Mouse (Mus musculus) liver, embryonic 14.5 days (tissue): Measurements from ENCODE around the gene Clic1. TPM values are rescaled to one million over a fixed set of nuclear protein-coding genes. Genes with fewer than 3 reads are reported as not detected.

Experiments used
- ATAC-seq: fragments of 200-750 bp; cut with Nextera tagmentation; 2 replicates; pipeline ENCODE4 v1.8.0; 2017; ENCODE audit warnings: moderate number of reproducible peaks, mild to moderate bottlenecking, moderate library complexity; ENCODE audit not compliant: insufficient read depth
- DNase-seq, 3 experiments: peaks; one replicate each; pipeline ENCODE4 v3.0.0-alpha.2; 2012 to 2013; ENCODE audit warnings: low read depth in 3 of 3, low spot score in 3 of 3
- H3K27ac ChIP-seq: fragments of 300-500 bp; sonication (generic); 2 replicates; pipeline ENCODE4 v1.5.1; 2014; ENCODE audit warnings: moderate library complexity, mild to moderate bottlenecking, control low read depth, inconsistent platforms
- H3K27me3 ChIP-seq: fragments of 300-500 bp; sonication (generic); 2 replicates; pipeline ENCODE4 v1.6.1; 2014; ENCODE audit warnings: mild to moderate bottlenecking, low read length, moderate library complexity; ENCODE audit not compliant: control insufficient read depth, insufficient read depth
- H3K36me3 ChIP-seq: fragments of 300-500 bp; sonication (generic); replicated peaks from 2 replicates; pipeline ENCODE4 v1.6.1; 2014; ENCODE audit warnings: low read depth; ENCODE audit not compliant: control insufficient read depth, insufficient read depth
- H3K4me1 ChIP-seq, 2 experiments: fragments of 200-500 bp in 1 of 2; fragments of 300-500 bp in 1 of 2; sonication (generic) in 1 of 2; replicated peaks; 2 replicates each; pipeline ENCODE4 v1.6.1; 2012 to 2014; ENCODE audit warnings: antibody characterized with exemption in 1 of 2, inconsistent platforms in 1 of 2, low read length in 1 of 2; ENCODE audit not compliant: control insufficient read depth in 2 of 2, insufficient read depth in 2 of 2
- H3K4me2 ChIP-seq: fragments of 300-500 bp; sonication (generic); 2 replicates; pipeline ENCODE4 v1.6.1; 2014; ENCODE audit warnings: low read depth, mild to moderate bottlenecking, control low read depth, moderate library complexity
- H3K4me3 ChIP-seq, 2 experiments: fragments of 200-500 bp in 1 of 2; fragments of 300-500 bp in 1 of 2; sonication (generic) in 1 of 2; 2 replicates each; pipeline ENCODE4 v1.5.1; 2012 to 2014; ENCODE audit warnings: low read depth in 2 of 2, low read length in 2 of 2, mild to moderate bottlenecking in 2 of 2, control low read depth in 1 of 2, inconsistent platforms in 1 of 2, moderate library complexity in 1 of 2; ENCODE audit not compliant: insufficient read depth in 1 of 2
- H3K9ac ChIP-seq: fragments of 300-500 bp; sonication (generic); replicated peaks from 2 replicates; pipeline ENCODE4 v1.6.1; 2014; ENCODE audit warnings: mild to moderate bottlenecking, control low read depth, moderate library complexity
- H3K9me3 ChIP-seq: fragments of 300-500 bp; sonication (generic); 2 replicates; pipeline ENCODE4 v1.6.1; 2016; ENCODE audit warnings: low read length, mixed read lengths; ENCODE audit not compliant: control insufficient read depth
- CTCF ChIP-seq: IDR thresholded peaks from 2 replicates; pipeline ENCODE4 v1.5.1; 2016; ENCODE audit warnings: antibody characterized with exemption, low read depth, control low read depth
- EP300 ChIP-seq: IDR thresholded peaks from 2 replicates; pipeline ENCODE4 v1.6.1; 2016; ENCODE audit warnings: antibody characterized with exemption, low read depth
- WGBS: fragments of 180-500 bp; shearing (Covaris S2); extraction: QIAGEN DNeasy Blood & Tissue Kit; methylation state at CpG from one replicate; pipeline ENCODE4 v1.1.7; 2014; ENCODE audit not compliant: insufficient replicate concordance; 5-methylcytosine and 5-hydroxymethylcytosine counted together
- polyA plus RNA-seq, 2 experiments: library from polyadenylated mRNA; depleted of rRNA in 1 of 2; stranded (reverse) in 1 of 2; unstranded in 1 of 2; fragments of >200 nt; fragmentation: Nextera tagmentation in 1 of 2; extraction: Ambion mirVana in 1 of 2; gene quantifications; 2 replicates each; pipeline versions ENCODE4 v1.2.1 to v1.2.3; 2012 to 2014

The Clic1 gene
- polyA plus RNA-seq, 2 experiments, result 38.1 to 78.0 TPM

GRCm38 (mm10) chr17:35064951-35065947, 15.5 kb downstream of the Clic1 start, which contains the start of gene Ly6g6c:
TSS of gene Ly6g6c (plus strand) at chr17:35065388.
- H3K9me3 ChIP-seq, result no peaks in the 10 kb centered on the region
- peak within 1 kb of the TSS; percentile 37 to 43 for H3K4me3 ChIP-seq
- peaks cover 41% of the 10 kb centered on the region for H3K27me3 ChIP-seq
- TF ChIP-seq CTCF, result no peak
- peak within 1 kb of the TSS; percentile 72 for H3K4me2 ChIP-seq
- H3K36me3 ChIP-seq, result no peaks in the 10 kb centered on the region
- no peak within 1 kb of the TSS for H3K27ac ChIP-seq
- DNase-seq (no peak), ATAC-seq (peak; percentile 38)
- H3K4me1 ChIP-seq, result peaks cover 9 to 11% of the 10 kb centered on the region in 2 experiments
- peak within 1 kb of the TSS; percentile 23; the same call in 1 of the 2 replicates for H3K9ac ChIP-seq
- WGBS, result 2% methylated on average over 48 of the region's 48 CpGs

- Histone ChIP-seq H3K4me2 (peak within 1 kb of the TSS; percentile 72), H3K4me3 (peak within 1 kb of the TSS; percentile 37 to 43), H3K27ac (no peak within 1 kb of the TSS), H3K27me3 (peaks cover 41% of the 10 kb centered on the region), H3K36me3 (no peaks in the 10 kb centered on the region), H3K9ac (peak within 1 kb of the TSS; percentile 23; the same call in 1 of the 2 replicates), H3K9me3 (no peaks in the 10 kb centered on the region), H3K4me1 (peaks cover 9 to 11% of the 10 kb centered on the region in 2 experiments)
- TF ChIP-seq CTCF, result no peak
- TF ChIP-seq EP300, result no peak
- WGBS, result 32% methylated on average over 10 of the region's 10 CpGs
- no peak for DNase-seq
- no peak for ATAC-seq
These were observed 16.3 kb downstream of the Clic1 start, which contains the start of gene Mpig6b for GRCm38 (mm10) chr17:35066084-35066483. TSS of gene Mpig6b (minus strand) at chr17:35066184.

- Histone ChIP-seq H3K36me3 (no peaks in the 10 kb centered on the region), H3K27me3 (peaks cover 41% of the 10 kb centered on the region), H3K9ac (no peak overlapping the region), H3K4me3 (no peak overlapping the region), H3K4me2 (no peak overlapping the region), H3K9me3 (no peaks in the 10 kb centered on the region), H3K4me1 (peaks cover 9 to 11% of the 10 kb centered on the region in 2 experiments), H3K27ac (no peak overlapping the region)
- TF ChIP-seq EP300 (no peak), CTCF (no peak)
- DNase-seq (no peak), ATAC-seq (no peak)
- 67% methylated on average over 17 of the region's 17 CpGs for WGBS
These were observed 18.6 kb downstream of the Clic1 start for GRCm38 (mm10) chr17:35068213-35068914.

DNA sequence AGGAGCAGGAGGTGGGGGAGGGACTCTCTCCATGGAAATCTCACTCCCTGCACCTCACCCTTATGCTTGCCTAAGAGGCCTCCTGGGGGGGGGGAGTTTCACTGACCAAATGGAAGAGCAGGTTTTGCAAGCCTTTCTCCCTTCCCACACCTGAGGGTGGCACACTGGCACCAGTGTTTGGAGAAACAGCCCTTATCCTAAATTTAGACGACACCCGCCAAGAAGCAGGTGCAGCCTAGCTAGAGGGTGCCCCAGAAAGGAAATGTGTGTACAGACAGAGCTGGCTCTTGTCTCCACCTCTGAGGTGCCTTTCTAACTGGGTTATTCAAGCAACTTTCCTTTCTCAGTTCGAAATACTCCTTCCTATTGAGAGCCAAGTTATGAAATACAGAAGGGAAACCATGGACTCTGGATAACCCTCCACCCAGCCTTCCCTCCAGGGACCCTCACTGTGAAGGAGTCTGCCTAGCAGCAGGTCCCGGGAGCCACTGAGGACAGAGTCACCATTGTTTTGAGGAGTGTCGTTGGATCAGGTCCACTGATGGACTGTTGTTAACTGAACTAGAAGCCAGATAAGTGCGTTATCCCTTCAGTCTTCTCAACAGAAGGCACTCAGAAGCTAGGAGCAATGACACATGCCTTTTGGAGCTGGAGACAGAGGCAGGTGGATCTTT, 20.9 kb downstream of the Clic1 start:
- peaks cover 0 to 5% of the 10 kb centered on the region in 2 experiments; a peak in 2 of 4 replicates for H3K4me1 ChIP-seq
- WGBS, result 46% methylated on average over 6 of the region's 6 CpGs
- no peak overlapping the region for H3K4me3 ChIP-seq
- no peak overlapping the region for H3K4me2 ChIP-seq
- no peak overlapping the region for H3K9ac ChIP-seq
- no peaks in the 10 kb centered on the region for H3K9me3 ChIP-seq
- H3K36me3 ChIP-seq, result no peaks in the 10 kb centered on the region
- TF ChIP-seq CTCF, result no peak
- TF ChIP-seq EP300, result no peak
- DNase-seq (no peak), ATAC-seq (no peak)
- no peak overlapping the region for H3K27ac ChIP-seq
- H3K27me3 ChIP-seq, result peaks cover 22% of the 10 kb centered on the region
